Comparison of ENCODE assay signal across 12 mouse cellular contexts in genomic region chr4:126805741-126806140, GRCm38 (mm10).
"Had no signal": no experiment of that assay in that cellular context is flagged by ENCODE, and none has a peak within 500 bp of the region (broad histone marks: within the 10 kb centered on the region; RNA-seq: fewer than 3 reads in every experiment).

No protein-coding gene starts in this region.

- DNase-seq: kidney, postnatal 25 days; layer of hippocampus, postnatal 36 days; liver, embryonic 13.5 days; lung, adult 2 months; lung, postnatal 14 days; lung, postnatal 4 days; midbrain, embryonic 14.5 days; right cerebral cortex, adult 18-20 months; right cerebral cortex, postnatal 14 days; right cerebral cortex, postnatal 4 days; thymus, adult 18-20 months; thymus, postnatal 36 days had no signal
